Mouse (Mus musculus): ENCODE measurements around the gene Lrrc72. TPM values are rescaled to one million over a fixed set of nuclear protein-coding genes. Genes with fewer than 3 reads are reported as not detected.

Lrrc72 gene
- polyA plus RNA-seq, 1 experiment, result not detected

- Histone ChIP-seq H3K27me3 (replicated peaks; ENCODE audit: control insufficient read depth, insufficient read depth, low read length) (no peaks in the 10 kb centered on the region), H3K4me3 (ENCODE audit: insufficient read depth, low read depth, low read length) (no peak overlapping the region), H3K27ac (ENCODE audit: insufficient read depth, low read depth, low read length) (no peak overlapping the region), H3K36me3 (ENCODE audit: control insufficient read depth, insufficient read depth, low read length) (no peaks in the 10 kb centered on the region; the same call in 1 of the 2 replicates), H3K4me1 (ENCODE audit: control insufficient read depth, insufficient read depth, low read length) (no peaks in the 10 kb centered on the region)
- WGBS, result 81% methylated on average over 7 of the region's 7 CpGs
- DNase-seq, result no peak
- TF ChIP-seq CTCF (conservative IDR thresholded peaks at IDR 0.05; ENCODE audit: insufficient read depth, insufficient read length, low read depth, low read length) (no peak), POLR2A (IDR thresholded peaks at IDR 0.05; ENCODE audit: low read depth, low read length) (no peak)
Observed at GRCm38 (mm10) chr12:36164126-36164791, 88.9 kb downstream of the Lrrc72 start.

Other genes with a start within 250 kb of the Lrrc72 start
- gene Tspan13, start 210.9 kb downstream of the Lrrc72 start, polyA plus RNA-seq (2012; rRNA removed), result 23.7 and 29.7 TPM in 2 replicates
- 13.5 and 16.9 TPM in 2 replicates for gene Ankmy2, start 96.3 kb downstream of the Lrrc72 start, polyA plus RNA-seq (2012; rRNA removed)
- gene Bzw2, start 95.3 kb downstream of the Lrrc72 start, polyA plus RNA-seq (2012; rRNA removed), result 9.6 and 10.1 TPM in 2 replicates
- gene Sostdc1, start 60.7 kb upstream of the Lrrc72 start, polyA plus RNA-seq (2012; rRNA removed), result 63.5 and 64.7 TPM in 2 replicates
- 1.9 and 2.5 TPM in 2 replicates for gene Ispd, start 128.1 kb upstream of the Lrrc72 start, polyA plus RNA-seq (2012; rRNA removed)
- gene D630036H23Rik, start 128.8 kb upstream of the Lrrc72 start, polyA plus RNA-seq (2012; rRNA removed), result 3.3 and 3.8 TPM in 2 replicates

All from kidney, adult 2 months (tissue).